Mouse (Mus musculus): ENCODE data around the gene Sirt3.

The Sirt3 gene

DNA sequence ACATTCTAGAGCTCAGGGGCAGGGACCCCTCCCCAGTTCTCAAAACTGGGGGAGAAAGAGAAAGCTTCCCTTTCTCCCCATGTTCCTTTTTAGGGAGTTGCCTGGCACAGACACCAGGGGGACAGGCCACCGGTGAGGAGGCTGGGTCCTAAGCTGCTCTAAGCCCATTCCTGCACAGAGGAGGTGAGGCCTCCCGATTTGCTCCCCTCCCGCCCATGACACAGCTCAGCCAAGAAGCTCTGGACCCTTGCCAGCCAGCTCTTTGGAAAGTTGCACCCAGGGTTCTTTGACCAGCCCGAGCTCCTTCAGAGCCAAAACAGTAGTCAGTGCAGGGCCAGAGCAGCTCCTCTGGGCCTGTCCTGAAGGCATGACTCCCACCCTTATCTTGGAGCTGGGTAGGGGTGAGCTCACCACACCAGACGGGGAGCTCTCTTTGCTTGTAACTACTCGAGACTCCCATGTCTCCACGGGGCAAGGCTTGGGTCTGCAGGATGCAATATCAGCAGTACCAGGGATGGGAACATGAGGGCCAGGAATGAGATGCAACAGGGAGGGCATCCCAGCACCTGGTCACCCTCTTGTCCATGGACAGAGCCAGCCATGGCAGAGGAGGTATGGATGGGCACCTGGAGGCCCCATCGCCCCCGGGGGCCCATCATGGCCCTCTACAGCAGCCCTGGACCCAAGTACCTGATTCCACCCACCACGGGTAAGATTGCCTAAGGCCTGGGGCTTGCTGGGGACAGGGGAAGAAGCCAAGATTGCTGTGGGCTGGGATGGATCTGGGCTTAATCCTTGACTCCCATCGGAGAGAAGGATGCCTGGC lies 34.1 kb downstream of the Sirt3 start, which contains the start of gene Odf3:
Gene Odf3, plus strand, starts transcription at position 51 of the 826 bp plus-strand sequence.
- peak; percentile 61 for DNase-seq (ENCODE audit: low spot score)

GRCm38 (mm10) chr7:140846676-140847075 lies 35.4 kb downstream of the Sirt3 start:
- no peak for DNase-seq (ENCODE audit: low spot score)

DNA sequence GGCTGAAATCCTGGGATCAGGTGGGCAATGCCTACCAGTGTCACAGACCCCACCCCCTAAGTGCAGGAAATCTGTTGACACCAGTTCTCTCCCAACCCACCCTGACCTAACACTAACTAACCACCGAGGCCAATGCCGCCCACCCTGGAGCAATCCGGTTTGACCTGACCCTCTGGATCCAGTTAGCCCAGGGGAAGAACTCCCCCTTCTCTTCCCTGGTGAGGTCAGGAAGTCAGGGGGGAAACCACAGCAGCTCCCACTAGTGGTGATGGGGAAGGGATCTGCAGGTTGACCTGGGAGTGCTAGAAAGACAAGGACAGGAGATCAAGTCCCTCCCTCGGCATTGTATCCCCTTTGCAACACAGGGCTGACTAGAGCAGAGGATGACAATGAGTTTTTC lies 36.4 kb downstream of the Sirt3 start:
- no peak for DNase-seq (ENCODE audit: low spot score)

GRCm38 (mm10) chr7:140844905-140845665 lies 37.0 kb downstream of the Sirt3 start, which contains the start of gene Scgb1c1:
TSS of gene Scgb1c1 (plus strand) at chr7:140845547.
- peak; percentile 89 for DNase-seq (ENCODE audit: low spot score)

DNA sequence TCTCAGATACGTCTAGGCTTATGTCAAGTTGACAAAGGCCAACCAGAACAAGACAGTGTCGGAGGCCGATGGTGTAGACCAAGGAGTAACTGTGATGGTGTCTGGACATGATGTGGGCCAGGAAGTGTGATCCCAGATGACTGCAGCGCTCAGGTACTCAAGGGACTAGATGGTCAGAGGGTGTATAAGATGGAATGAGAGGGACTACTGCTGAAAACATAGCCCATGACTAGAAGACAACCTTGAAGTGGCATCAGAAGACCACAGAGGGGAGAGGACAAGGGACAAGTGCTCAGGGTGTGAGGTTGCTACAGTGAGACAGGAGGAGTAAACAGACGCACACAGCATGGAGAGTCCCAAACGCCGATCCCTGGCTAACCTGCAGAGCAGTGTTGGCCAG lies 38.3 kb downstream of the Sirt3 start:
- no peak for DNase-seq (ENCODE audit: low spot score)

DNA sequence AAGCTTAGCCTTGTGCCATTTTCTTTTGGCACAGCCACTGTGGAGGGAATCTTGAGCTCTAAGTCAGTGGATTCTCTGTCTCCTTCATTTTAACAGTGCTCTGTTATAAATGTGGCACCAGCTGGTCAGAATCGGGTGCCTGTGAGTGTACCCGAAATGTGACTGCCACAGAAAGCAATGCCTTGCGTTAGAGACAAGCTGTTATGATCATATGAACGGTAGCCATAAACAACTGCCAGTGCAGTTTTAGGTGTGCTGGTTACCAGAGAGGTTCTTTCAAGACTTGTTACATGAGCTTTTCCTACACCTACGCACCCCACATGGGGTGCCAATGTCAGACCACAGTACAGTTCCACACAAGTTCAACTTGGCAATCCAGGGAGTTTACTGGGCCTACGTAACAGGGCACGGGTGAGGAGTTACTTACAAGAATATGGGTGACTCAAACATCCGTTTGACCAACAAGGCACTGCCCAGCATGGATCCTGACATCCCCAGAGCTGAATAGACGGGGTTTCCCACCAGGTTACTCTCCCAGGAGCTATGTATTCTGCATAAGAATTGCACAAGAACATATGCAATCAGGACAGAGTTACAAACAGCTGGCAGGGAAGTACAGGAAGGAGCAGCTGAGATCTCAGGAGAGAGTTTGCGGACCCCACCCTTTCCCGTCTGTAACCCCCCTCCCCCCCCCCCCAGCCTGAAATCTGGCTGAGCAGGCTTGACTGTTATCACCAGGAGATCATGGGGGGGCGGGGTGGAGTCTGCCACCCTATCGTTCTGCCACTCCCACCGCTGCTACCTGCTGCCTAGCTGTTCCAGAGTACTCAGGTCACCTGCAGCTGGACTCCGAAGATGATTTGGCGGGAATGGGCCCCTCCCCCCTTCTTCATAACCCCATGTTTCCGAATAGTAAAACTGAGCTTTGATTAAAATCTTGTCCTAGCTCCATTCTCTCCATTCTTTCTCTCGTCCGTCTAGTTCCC lies 41.1 kb downstream of the Sirt3 start:
- no peak for DNase-seq (ENCODE audit: low spot score)

DNA sequence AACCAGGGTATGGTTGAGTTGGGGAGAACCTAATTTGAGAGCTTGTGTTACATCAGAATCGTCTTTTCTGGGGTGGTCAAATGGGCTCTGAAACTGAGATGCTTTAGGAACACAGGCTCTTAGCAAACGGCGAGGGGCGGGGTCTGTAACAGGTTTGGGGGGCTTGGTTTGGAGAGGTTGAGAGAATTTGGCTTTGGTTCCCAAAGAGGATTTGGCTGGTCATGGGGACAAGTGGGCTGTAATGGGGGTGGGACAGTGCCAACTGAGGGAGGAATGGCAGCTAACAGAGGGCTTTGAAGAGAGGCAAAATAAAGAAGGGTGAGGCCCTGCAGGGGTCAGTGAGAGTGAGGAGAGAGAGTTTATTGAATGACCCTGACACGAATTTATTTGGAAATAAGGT lies 42.6 kb downstream of the Sirt3 start:
- DNase-seq (ENCODE audit: low spot score) = no peak

DNA sequence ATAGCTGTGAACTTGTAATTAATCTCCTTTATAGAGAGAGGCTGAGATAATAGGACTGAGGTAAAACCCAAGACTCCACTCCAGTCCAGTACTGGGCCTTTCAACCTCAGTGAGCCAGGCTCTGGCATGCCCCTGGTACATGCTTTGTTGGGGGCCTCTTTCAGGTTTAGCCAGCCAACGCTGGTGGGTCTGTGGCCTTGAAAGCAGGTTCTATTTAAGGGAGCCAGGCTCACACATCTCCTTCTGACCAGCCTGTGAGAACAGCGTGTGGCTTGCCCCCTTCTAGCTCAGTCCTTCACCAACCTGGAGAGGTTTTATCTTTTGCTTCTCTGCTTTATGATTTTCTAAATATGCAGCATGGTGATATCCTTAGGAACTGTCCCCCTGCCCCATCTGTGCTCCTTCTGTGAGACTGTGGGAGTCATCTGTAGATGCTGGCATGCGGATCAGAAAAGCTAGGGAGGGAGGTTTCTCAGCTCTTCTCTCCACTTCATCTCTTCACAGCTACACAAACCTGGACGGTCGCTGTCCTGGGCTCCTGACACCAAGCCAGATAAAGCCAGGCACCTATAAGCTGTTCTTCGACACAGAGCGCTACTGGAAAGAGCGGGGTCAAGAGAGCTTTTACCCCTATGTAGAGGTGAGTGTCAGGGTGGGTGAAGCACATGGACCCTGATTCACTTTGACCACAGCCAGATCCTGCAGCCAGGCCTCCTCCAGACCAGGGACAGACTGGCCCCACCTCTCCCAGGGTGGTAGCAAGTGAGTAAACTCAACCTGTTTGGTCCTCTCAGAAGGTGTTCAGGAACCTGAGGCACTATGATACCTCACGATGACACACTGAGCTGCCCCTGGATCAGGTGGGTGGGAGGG lies 45.6 kb downstream of the Sirt3 start:
- no peak for DNase-seq (ENCODE audit: low spot score)

DNA sequence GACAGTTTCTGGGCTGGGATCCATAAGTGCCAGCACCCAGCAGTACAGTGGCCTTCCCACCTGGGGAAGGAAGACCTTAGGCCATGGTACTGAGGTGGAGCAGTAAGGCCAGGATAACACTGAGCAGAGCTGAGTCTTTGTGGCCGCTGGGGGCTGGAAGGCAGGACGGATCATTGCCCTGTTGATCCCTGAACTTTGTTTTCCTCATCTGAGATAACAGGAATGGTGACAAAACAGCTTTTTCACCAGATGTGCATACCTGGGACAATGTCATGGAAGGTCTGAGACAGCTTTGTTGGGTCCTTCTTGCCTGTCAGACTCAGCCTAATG lies 46.4 kb downstream of the Sirt3 start:
- DNase-seq (ENCODE audit: low spot score) = no peak

GRCm38 (mm10) chr7:140834968-140835757 lies 46.9 kb downstream of the Sirt3 start, which contains the start of gene Urah:
TSS of gene Urah (plus strand) at chr7:140835018.
- no peak for DNase-seq (ENCODE audit: low spot score)

DNA sequence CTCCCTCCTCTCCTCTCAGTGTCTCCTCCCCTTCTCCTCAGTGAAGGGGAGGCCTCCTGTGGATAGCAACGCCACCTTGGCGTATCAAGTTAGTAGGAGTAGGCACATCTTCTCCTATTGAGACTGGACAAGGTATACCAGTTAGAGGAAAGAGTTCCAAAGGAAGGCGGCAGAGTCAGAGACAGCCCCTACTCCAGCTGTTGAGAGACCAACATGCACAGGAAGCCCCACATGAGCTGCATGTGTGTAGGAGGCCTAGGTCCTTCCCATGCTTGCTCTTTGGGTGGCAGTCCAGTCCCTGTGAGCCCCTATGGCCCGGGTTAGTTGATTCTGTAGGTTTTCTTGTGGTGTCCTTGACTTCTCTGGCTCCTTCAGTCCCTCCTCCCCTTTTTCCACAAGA lies 48.8 kb downstream of the Sirt3 start:
- no peak for DNase-seq (ENCODE audit: low spot score)

DNA sequence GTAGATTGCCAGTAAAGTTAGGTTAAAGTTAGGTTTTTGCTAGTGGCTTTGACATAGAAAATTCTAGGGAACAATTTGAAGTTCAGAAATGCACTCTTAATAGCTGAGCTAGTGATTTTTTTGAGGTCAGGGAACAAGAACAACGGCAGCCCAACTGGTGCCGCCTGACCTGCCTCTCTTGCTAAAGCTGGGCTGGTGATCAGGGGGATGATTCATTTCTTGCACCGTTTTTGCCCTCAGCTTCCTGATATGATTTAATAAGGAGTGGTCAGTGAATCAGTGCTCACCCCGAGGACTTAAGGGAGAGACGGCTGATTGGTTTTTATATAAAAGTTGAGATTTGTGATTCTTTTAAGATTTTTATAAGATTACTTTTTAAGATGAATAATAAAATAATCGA lies 50.7 kb downstream of the Sirt3 start:
- DNase-seq (ENCODE audit: low spot score) = no peak

DNA sequence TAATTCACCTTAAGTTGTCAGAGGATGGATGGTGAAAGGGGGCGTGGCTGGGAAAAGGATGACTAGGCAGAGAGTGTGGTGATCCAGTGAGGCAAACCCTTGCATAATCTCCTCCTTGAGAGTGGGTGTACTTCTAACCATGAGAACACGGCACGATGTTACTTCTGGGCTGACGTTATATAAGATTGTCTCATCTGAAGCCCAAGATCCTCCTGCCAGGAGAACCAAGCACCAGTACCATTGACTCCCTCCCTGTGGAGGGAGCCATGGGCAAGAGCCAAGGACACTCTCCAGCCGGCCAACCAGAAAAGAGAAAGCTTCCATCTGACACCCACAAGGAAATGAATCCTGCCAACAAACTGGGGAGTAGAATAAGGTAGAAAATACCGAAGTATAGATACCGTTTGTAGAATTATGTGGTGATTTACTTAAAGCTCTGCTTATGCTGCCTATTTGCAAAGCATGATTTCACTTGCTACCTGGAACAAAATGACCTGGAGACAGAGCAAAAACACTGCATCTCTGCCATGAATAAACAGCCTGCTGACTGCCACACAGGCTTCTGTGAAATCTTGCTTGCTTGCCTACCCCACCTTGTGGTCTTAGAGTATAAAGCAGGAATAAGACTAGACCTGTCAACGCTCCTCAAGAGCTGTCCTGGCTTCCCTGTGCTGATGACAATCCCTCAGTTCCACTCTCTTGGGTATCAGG lies 53.8 kb downstream of the Sirt3 start:
- DNase-seq (ENCODE audit: low spot score) = peak; percentile 76

DNA sequence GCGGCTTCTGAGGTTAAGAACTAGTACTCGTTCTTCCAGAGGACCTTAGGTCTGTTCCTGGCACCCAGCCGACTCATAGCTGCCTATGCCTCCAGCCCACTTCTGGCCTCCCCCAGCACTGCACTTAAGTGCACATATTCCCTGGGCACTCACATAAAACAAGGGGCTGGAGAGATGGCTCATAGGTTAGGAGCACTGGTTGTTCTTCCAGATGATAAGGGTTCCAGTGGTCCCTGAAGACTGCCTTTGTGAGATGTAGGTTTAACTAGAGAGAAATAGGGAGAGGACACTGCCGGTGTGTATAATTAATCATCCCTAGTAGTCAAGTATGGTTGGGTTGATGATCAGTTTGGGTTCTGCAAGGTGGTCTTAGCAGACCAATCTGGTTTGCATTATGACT lies 59.4 kb downstream of the Sirt3 start:
- DNase-seq (ENCODE audit: low spot score) = no peak

DNA sequence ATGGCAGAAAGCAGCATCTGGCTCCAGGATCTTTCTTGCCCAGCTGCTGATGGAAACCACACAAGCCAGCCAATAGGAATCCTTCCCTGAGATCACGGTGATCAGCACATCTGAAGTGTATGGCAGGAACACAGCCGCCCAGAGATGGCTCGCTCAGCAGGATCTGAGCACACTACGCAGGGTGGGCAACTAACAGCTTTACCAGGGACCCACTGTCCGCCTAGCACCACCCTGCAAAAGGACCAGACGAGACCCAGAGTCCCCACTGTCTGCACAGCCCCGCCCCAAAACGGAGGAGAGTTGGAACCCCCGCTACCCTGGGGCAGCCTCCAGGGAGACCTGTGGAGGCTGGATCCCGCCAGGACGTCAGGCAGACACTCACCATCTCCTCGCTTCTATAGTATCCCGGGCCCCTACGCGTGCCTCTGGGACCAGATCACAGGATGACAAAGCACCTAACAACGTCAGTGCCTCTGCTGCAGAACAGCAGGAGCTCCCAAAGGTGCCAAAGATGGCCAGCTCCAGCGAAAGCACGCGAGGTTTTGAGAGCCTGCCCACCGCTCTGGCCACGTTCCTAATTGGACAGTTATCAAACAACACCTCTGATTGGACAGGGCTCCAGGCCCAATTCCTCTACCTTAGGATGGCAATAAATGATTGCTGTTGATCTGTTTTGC lies 60.3 kb downstream of the Sirt3 start, which contains the start of gene Zfp941:
Gene Zfp941, minus strand, starts transcription at position 526 of the 677 bp plus-strand sequence.
- peak; percentile 95 for DNase-seq (ENCODE audit: low spot score)

- DNase-seq (ENCODE audit: low spot score) = no peak
These were observed 60.8 kb downstream of the Sirt3 start for GRCm38 (mm10) chr7:140821305-140821652.

- DNase-seq (ENCODE audit: low spot score) = peak; percentile 22
These were observed 61.9 kb downstream of the Sirt3 start for GRCm38 (mm10) chr7:140820173-140820572.

All from MN1 (cell line).